Mouse (Mus musculus) limb, embryonic 14.5 days (tissue): ENCODE results near the gene Plvap. TPM values are rescaled to one million over a fixed set of nuclear protein-coding genes. Genes with fewer than 3 reads are reported as not detected.

ENCODE experiments used
- ATAC-seq: fragments of 200-750 bp; cut with Nextera tagmentation; 2 replicates; pipeline ENCODE4 v1.8.0; 2017; ENCODE audit warnings: low read depth, moderate number of reproducible peaks, moderate TSS enrichment; ENCODE audit not compliant: low FRiP score
- DNase-seq: peaks from one replicate; pipeline ENCODE4 v3.0.0-alpha.2; 2015; ENCODE audit warnings: low spot score
- H3K27ac ChIP-seq: fragments of 300-500 bp; sonication (generic); replicated peaks from 2 replicates; pipeline ENCODE4 v1.5.1; 2014; ENCODE audit warnings: low read depth, mild to moderate bottlenecking, low read length, moderate library complexity, mixed read lengths
- H3K27me3 ChIP-seq: fragments of 300-500 bp; sonication (generic); 2 replicates; pipeline ENCODE4 v1.6.1; 2014; ENCODE audit warnings: low read length, mixed read lengths; ENCODE audit not compliant: control insufficient read depth, insufficient read depth
- H3K36me3 ChIP-seq: fragments of 300-500 bp; sonication (generic); 2 replicates; pipeline ENCODE4 v1.6.1; 2014; ENCODE audit warnings: mild to moderate bottlenecking, low read length, moderate library complexity, mixed read lengths; ENCODE audit not compliant: control insufficient read depth, insufficient read depth
- H3K4me1 ChIP-seq: fragments of 300-500 bp; sonication (generic); 2 replicates; pipeline ENCODE4 v1.6.1; 2014; ENCODE audit warnings: antibody characterized with exemption, low read length, mixed read lengths; ENCODE audit not compliant: control insufficient read depth, insufficient read depth
- H3K4me2 ChIP-seq: fragments of 300-500 bp; sonication (generic); replicated peaks from 2 replicates; pipeline ENCODE4 v1.6.1; 2014; ENCODE audit warnings: low read depth, mild to moderate bottlenecking, low read length, moderate library complexity; ENCODE audit not compliant: severe bottlenecking
- H3K4me3 ChIP-seq: fragments of 300-500 bp; sonication (generic); replicated peaks from 2 replicates; pipeline ENCODE4 v1.5.1; 2014; ENCODE audit warnings: low read length
- H3K9ac ChIP-seq: fragments of 300-500 bp; sonication (generic); 2 replicates; pipeline ENCODE4 v1.6.1; 2014; ENCODE audit warnings: mild to moderate bottlenecking, low read depth, low read length, moderate library complexity; ENCODE audit not compliant: severe bottlenecking
- H3K9me3 ChIP-seq: fragments of 300-500 bp; sonication (generic); 2 replicates; pipeline ENCODE4 v1.6.1; 2016; ENCODE audit warnings: low read length; ENCODE audit not compliant: control insufficient read depth
- POLR2A ChIP-seq: fragments of 200-500 bp; IDR thresholded peaks from 2 replicates; pipeline ENCODE4 v1.8.0; 2012; ENCODE audit warnings: inconsistent platforms, mild to moderate bottlenecking, moderate library complexity, borderline replicate concordance; ENCODE audit not compliant: insufficient read depth, insufficient read length; ENCODE audit errors: extremely low read depth
- WGBS: fragments of 180-500 bp; shearing (Covaris S2); extraction: QIAGEN DNeasy Blood & Tissue Kit; methylation state at CpG from one replicate; pipeline ENCODE4 v1.1.7; 2014; 5-methylcytosine and 5-hydroxymethylcytosine counted together
- polyA plus RNA-seq, 2 experiments: library from polyadenylated mRNA; depleted of rRNA in 1 of 2; stranded (reverse) in 1 of 2; unstranded in 1 of 2; fragments of >200 nt; fragmentation: Nextera tagmentation in 1 of 2; extraction: Ambion mirVana in 1 of 2; gene quantifications; 2 replicates each; pipeline versions ENCODE4 v1.2.1 to v1.2.3; 2012 to 2014

The Plvap gene
- polyA plus RNA-seq, 2 experiments: 53.2 to 59.8 TPM

DNA sequence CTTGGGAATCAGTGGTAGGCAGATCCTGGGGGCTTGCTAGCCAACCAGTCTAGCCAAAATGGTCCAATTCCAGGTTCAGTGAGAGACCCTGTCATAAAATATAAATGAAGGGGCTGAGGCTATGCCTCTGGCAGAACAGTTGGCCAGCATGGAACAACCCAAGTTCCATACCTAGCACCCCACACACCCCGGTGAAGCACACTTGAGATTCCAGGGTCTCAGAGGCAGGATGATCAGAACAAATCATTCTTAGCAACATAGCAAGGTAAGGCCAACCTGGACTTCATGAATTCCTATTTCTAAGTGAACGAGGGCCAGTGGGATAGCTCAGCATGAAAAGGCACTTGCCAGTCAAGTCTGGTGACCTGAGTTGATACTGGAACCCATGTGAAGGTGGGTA is 44.4 kb downstream of the Plvap start:
- no peak for TF ChIP-seq POLR2A
- Histone ChIP-seq H3K9ac (no peak overlapping the region), H3K27ac (no peak overlapping the region), H3K36me3 (peaks cover 11% of the 10 kb centered on the region), H3K4me2 (no peak overlapping the region), H3K9me3 (no peaks in the 10 kb centered on the region), H3K4me1 (peaks cover 21% of the 10 kb centered on the region), H3K27me3 (no peaks in the 10 kb centered on the region), H3K4me3 (no peak overlapping the region)
- ATAC-seq (no peak), DNase-seq (no peak)
- WGBS: 90% methylated on average over 2 of the region's 2 CpGs

DNA sequence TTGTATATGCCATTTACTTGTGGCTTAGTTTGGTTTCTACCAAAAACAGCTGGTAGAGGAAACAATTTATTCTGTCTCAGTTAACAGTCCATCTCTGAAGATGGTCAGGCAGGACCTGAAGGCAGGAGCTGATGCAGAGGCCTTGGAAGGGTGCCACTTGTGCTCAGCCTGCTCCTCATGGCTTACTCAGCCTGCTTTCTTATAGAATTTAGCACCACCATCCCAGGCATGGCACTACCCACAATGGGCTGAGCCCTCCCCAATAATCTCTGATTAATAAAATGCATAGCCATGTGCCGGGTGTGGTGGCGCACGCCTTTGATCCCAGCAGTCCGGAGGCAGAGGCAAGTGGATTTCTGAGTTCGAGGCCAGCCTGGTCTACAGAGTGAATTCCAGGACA is 45.4 kb downstream of the Plvap start:
- H3K4me3 ChIP-seq: no peak overlapping the region
- peaks cover 4% of the 10 kb centered on the region for H3K36me3 ChIP-seq
- H3K27me3 ChIP-seq: no peaks in the 10 kb centered on the region
- no peak overlapping the region for H3K9ac ChIP-seq
- peaks cover 23% of the 10 kb centered on the region for H3K4me1 ChIP-seq
- H3K9me3 ChIP-seq: no peaks in the 10 kb centered on the region
- DNase-seq (no peak), ATAC-seq (no peak)
- WGBS: 87% methylated on average over 5 of the region's 5 CpGs
- no peak overlapping the region for H3K27ac ChIP-seq
- H3K4me2 ChIP-seq: no peak overlapping the region
- TF ChIP-seq POLR2A: no peak

GRCm38 (mm10) chr8:71465733-71466132 is 45.8 kb downstream of the Plvap start:
- no peaks in the 10 kb centered on the region for H3K9me3 ChIP-seq
- peak overlapping the region; percentile 83 for H3K4me2 ChIP-seq
- H3K9ac ChIP-seq: peak overlapping the region; percentile 69; the same call in 1 of the 2 replicates
- H3K27me3 ChIP-seq: no peaks in the 10 kb centered on the region
- 85% methylated on average over 8 of the region's 8 CpGs for WGBS
- peaks cover 23% of the 10 kb centered on the region for H3K4me1 ChIP-seq
- H3K36me3 ChIP-seq: peaks cover 7% of the 10 kb centered on the region
- H3K27ac ChIP-seq: no peak overlapping the region
- H3K4me3 ChIP-seq: peak overlapping the region; percentile 85
- ATAC-seq (no peak), DNase-seq (no peak)
- TF ChIP-seq POLR2A: no peak

GRCm38 (mm10) chr8:71464513-71465500 is 46.7 kb downstream of the Plvap start, which contains the start of gene Mrpl34:
Mrpl34 (plus strand) TSS chr8:71464959.
- Histone ChIP-seq H3K9me3 (no peaks in the 10 kb centered on the region), H3K4me3 (peak within 1 kb of the TSS; percentile 85), H3K4me2 (peak within 1 kb of the TSS; percentile 83), H3K9ac (peak within 1 kb of the TSS; percentile 69), H3K27me3 (no peaks in the 10 kb centered on the region), H3K27ac (peak within 1 kb of the TSS; percentile 61), H3K36me3 (peaks cover 16% of the 10 kb centered on the region), H3K4me1 (peaks cover 21% of the 10 kb centered on the region)
- DNase-seq (peak; percentile 99), ATAC-seq (peak; percentile 74)
- no peak for TF ChIP-seq POLR2A
- WGBS: under 1% methylated on average over 57 of the region's 59 CpGs

- Histone ChIP-seq H3K4me3 (peak within 1 kb of the TSS; percentile 85), H3K27me3 (no peaks in the 10 kb centered on the region), H3K4me2 (peak within 1 kb of the TSS; percentile 83), H3K9ac (peak within 1 kb of the TSS; percentile 76), H3K36me3 (peaks cover 30% of the 10 kb centered on the region), H3K9me3 (no peaks in the 10 kb centered on the region), H3K27ac (peak within 1 kb of the TSS; percentile 61), H3K4me1 (peaks cover 20% of the 10 kb centered on the region)
- ATAC-seq: peak; percentile 89
- WGBS: 1% methylated on average over 46 of the region's 55 CpGs
- DNase-seq: peak; percentile 95
- 0 out of 2 replicates have a peak, but pooled peaks have one; percentile 28 for TF ChIP-seq POLR2A
Measured at GRCm38 (mm10) chr8:71463188-71464033, 48.1 kb downstream of the Plvap start, which contains the start of gene Abhd8. Abhd8 (minus strand) TSS chr8:71463655.
